Mouse (Mus musculus): ENCODE results near the gene Gm21953. TPM values are rescaled to one million over a fixed set of nuclear protein-coding genes. Genes with fewer than 3 reads are reported as not detected.

Gene Gm21953
- polyA plus RNA-seq (2012; rRNA removed): not detected in 2 replicates

DNA sequence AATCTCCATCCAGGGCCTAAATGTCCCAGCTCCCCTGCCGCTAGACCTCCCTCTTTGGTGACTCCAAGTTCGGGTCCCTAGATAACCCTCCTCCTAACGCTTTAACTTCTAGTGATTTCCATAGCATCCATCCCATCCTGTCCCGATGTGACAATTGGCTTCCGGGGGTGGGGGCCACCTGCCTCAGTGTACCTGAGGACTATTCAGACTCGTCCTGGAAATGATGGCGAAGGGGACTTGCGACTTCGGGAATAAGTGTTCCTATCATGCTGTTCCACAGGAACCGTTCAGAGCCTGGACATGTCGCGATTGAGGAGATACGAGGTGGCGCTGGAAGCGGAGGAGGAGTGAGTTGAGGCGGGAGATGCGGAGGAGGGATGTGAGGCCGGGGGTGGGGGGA, at the start of gene Gm21953:
Gm21953 (plus strand) TSS at position 301 of the 400 bp plus-strand sequence.

DNA sequence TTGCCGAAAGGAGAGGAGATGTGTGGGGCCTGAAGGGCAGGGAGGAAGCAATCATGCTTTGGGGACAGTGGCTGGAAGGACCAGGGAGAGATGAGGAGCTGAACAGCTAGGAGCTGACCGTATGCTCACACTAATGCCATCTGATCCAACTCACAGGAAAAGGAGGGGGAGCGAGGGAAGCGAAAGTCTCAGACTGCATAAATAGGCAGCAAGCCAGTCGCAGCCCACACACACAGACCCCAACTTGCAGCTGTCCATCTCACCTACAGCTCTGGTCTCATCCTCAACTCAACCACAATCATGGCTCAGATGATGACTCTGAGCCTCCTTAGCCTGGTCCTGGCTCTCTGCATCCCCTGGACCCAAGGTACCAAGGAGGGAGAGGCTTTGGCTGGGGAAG, 38.6 kb upstream of the Gm21953 start, which contains the start of gene Ccl21b:
Ccl21b (plus strand) TSS at position 301 of the 400 bp plus-strand sequence.

GRCm38 (mm10) chr4:42318034-42318433, 24.0 kb downstream of the Gm21953 start, which contains the start of gene Fam205a3:
TSS of gene Fam205a3 (plus strand) at chr4:42318334.

Other genes with a start within 250 kb of the Gm21953 start
- gene Gm3893, start 203.1 kb upstream of the Gm21953 start, polyA plus RNA-seq (2012; rRNA removed): not detected in 2 replicates
- not detected in 2 replicates for gene Gm13304, start 179.4 kb upstream of the Gm21953 start, polyA plus RNA-seq (2012; rRNA removed)
- 2.4 and 4.9 TPM in 2 replicates for gene Gm13306, start 140.8 kb upstream of the Gm21953 start, polyA plus RNA-seq (2012; rRNA removed)
- gene Gm13305, start 125.7 kb upstream of the Gm21953 start, polyA plus RNA-seq (2012; rRNA removed): 0.24 and 0.36 TPM in 2 replicates
- not detected in 2 replicates for gene Gm10600, start 53.6 kb upstream of the Gm21953 start, polyA plus RNA-seq (2012; rRNA removed)
- not detected in 2 replicates for gene Ccl21b, start 38.5 kb upstream of the Gm21953 start, polyA plus RNA-seq (2012; rRNA removed)
- gene Fam205a3, start 24.1 kb downstream of the Gm21953 start, polyA plus RNA-seq (2012; rRNA removed): 0.32 and 0.38 TPM in 2 replicates
- gene Gm21586, start 145.1 kb downstream of the Gm21953 start, polyA plus RNA-seq (2012; rRNA removed): not detected in 2 replicates
- gene Gm2163, start 172.5 kb downstream of the Gm21953 start, polyA plus RNA-seq (2012; rRNA removed): 0.80 and 1.0 TPM in 2 replicates
- 0.32 and 0.38 TPM in 2 replicates for gene Fam205a2, start 233.9 kb downstream of the Gm21953 start, polyA plus RNA-seq (2012; rRNA removed)